Mouse (Mus musculus) CH12.LX (cell line): ENCODE data around the gene Anks1. TPM values are rescaled to one million over a fixed set of nuclear protein-coding genes. Genes with fewer than 3 reads are reported as not detected.

Source experiments
- DNase-seq: peaks from one replicate; pipeline ENCODE4 v3.0.0-alpha.2; 2013; ENCODE audit errors: extremely low read depth
- H3K27ac ChIP-seq: 2 replicates; pipeline ENCODE4 v1.5.1; 2012; ENCODE audit warnings: low read depth, mild to moderate bottlenecking, control low read depth, moderate library complexity; ENCODE audit not compliant: insufficient read depth
- H3K27me3 ChIP-seq: replicated peaks from 2 replicates; pipeline ENCODE3; 2012; ENCODE audit warnings: inconsistent platforms
- H3K36me3 ChIP-seq, 2 experiments: replicated peaks in 1 of 2; 2 replicates each; pipeline versions ENCODE3 to v1.6.1; 2012; ENCODE audit warnings: inconsistent platforms in 1 of 2, low read length in 1 of 2, mild to moderate bottlenecking in 1 of 2, mixed read lengths in 1 of 2, moderate library complexity in 1 of 2; ENCODE audit not compliant: control insufficient read depth in 1 of 2, insufficient read depth in 1 of 2
- H3K4me1 ChIP-seq, 2 experiments: 2 replicates each; pipeline ENCODE4 v1.6.1; 2012; ENCODE audit warnings: inconsistent platforms in 1 of 2, moderate library complexity in 1 of 2; ENCODE audit not compliant: insufficient read depth in 2 of 2, control insufficient read depth in 1 of 2
- H3K4me2 ChIP-seq: 2 replicates; pipeline ENCODE4 v1.6.1; 2012; ENCODE audit warnings: low read depth, mild to moderate bottlenecking, control low read depth; ENCODE audit not compliant: poor library complexity, insufficient read depth, severe bottlenecking
- H3K4me3 ChIP-seq, 3 experiments: fragments of 150-350 bp in 1 of 3; sonication (generic) in 1 of 3; replicated peaks in 1 of 3; 2 replicates each; pipeline versions ENCODE3 to v1.5.1; 2011 to 2012; ENCODE audit warnings: low read depth in 2 of 3, low read length in 2 of 3, mild to moderate bottlenecking in 2 of 3, moderate library complexity in 2 of 3, control low read depth in 1 of 3, improper control_type of control experiment in 1 of 3, inconsistent platforms in 1 of 3, mixed read lengths in 1 of 3; ENCODE audit not compliant: poor library complexity in 1 of 3
- H3K79me2 ChIP-seq: replicated peaks from 2 replicates; pipeline ENCODE4 v1.6.1; 2012; ENCODE audit warnings: mild to moderate bottlenecking, moderate library complexity; ENCODE audit not compliant: control insufficient read depth, poor library complexity, insufficient read depth, severe bottlenecking; ENCODE audit errors: extremely low read depth
- H3K9ac ChIP-seq: 2 replicates; pipeline ENCODE4 v1.6.1; 2012; ENCODE audit warnings: low read depth, mild to moderate bottlenecking, control low read depth, moderate library complexity; ENCODE audit not compliant: insufficient read depth
- H3K9me3 ChIP-seq: replicated peaks from 2 replicates; pipeline ENCODE3; 2012; ENCODE audit warnings: low read length, inconsistent platforms, mixed read lengths
- BHLHE40 ChIP-seq: IDR thresholded peaks from 2 replicates; pipeline ENCODE4 v1.6.1; 2011; ENCODE audit warnings: mild to moderate bottlenecking, low read depth, low read length, improper control_type of control experiment
- CHD2 ChIP-seq: IDR thresholded peaks from 2 replicates; pipeline ENCODE4 v1.6.1; 2011; ENCODE audit warnings: low read length, improper control_type of control experiment
- CTCF ChIP-seq, 2 experiments: IDR thresholded peaks in 1 of 2; conservative IDR thresholded peaks in 1 of 2; 2 replicates each; pipeline ENCODE4 v1.5.1; 2011 to 2012; ENCODE audit warnings: low read depth in 2 of 2, low read length in 2 of 2, improper control_type of control experiment in 1 of 2, inconsistent platforms in 1 of 2, mild to moderate bottlenecking in 1 of 2, moderate library complexity in 1 of 2
- EP300 ChIP-seq: IDR thresholded peaks from 2 replicates; pipeline ENCODE4 v1.6.1; 2011; ENCODE audit warnings: low read length, improper control_type of control experiment
- HCFC1 ChIP-seq: IDR thresholded peaks from 2 replicates; pipeline ENCODE4 v1.6.1; 2012; ENCODE audit warnings: low read depth, mild to moderate bottlenecking, inconsistent platforms, low read length, improper control_type of control experiment
- IRF4 ChIP-seq: IDR thresholded peaks from 2 replicates; pipeline ENCODE4 v1.6.1; 2014; ENCODE audit warnings: low read depth, mild to moderate bottlenecking, inconsistent platforms, low read length, improper control_type of control experiment
- JUND ChIP-seq: conservative IDR thresholded peaks from 2 replicates; pipeline ENCODE4 v1.6.1; 2011; ENCODE audit warnings: low read depth, low read length, improper control_type of control experiment
- MAFK ChIP-seq: IDR thresholded peaks from 2 replicates; pipeline ENCODE4 v1.6.1; 2011; ENCODE audit warnings: low read length, improper control_type of control experiment; ENCODE audit not compliant: insufficient replicate concordance
- MAX ChIP-seq: IDR thresholded peaks from 2 replicates; pipeline ENCODE4 v1.6.1; 2011; ENCODE audit warnings: low read length, improper control_type of control experiment
- MYC ChIP-seq: IDR thresholded peaks from 2 replicates; pipeline ENCODE4 v1.6.1; 2011; ENCODE audit warnings: low read depth, mild to moderate bottlenecking, improper control_type of control experiment, low read length
- NELFE ChIP-seq: IDR thresholded peaks from 2 replicates; pipeline ENCODE4 v1.6.1; 2011; ENCODE audit warnings: low read depth, low read length, improper control_type of control experiment
- NRF1 ChIP-seq: IDR thresholded peaks from 2 replicates; pipeline ENCODE4 v1.6.1; 2014; ENCODE audit warnings: low read depth, mild to moderate bottlenecking, inconsistent platforms, low read length, improper control_type of control experiment, moderate library complexity
- POLR2A ChIP-seq: IDR thresholded peaks from 2 replicates; pipeline ENCODE4 v1.6.1; 2011; ENCODE audit warnings: low read depth, mild to moderate bottlenecking, improper control_type of control experiment, low read length
- RCOR1 ChIP-seq: conservative IDR thresholded peaks from 2 replicates; pipeline ENCODE4 v1.6.1; 2012; ENCODE audit warnings: low read depth, mild to moderate bottlenecking, inconsistent platforms, low read length, improper control_type of control experiment
- SIN3A ChIP-seq: IDR thresholded peaks from 2 replicates; pipeline ENCODE4 v1.6.1; 2012; ENCODE audit warnings: low read length, improper control_type of control experiment, inconsistent platforms
- SMC3 ChIP-seq: IDR thresholded peaks from 2 replicates; pipeline ENCODE4 v1.6.1; 2011; ENCODE audit warnings: low read depth, low read length, improper control_type of control experiment
- TCF12 ChIP-seq: IDR thresholded peaks from 2 replicates; pipeline ENCODE4 v1.6.1; 2014; ENCODE audit warnings: low read depth, mild to moderate bottlenecking, inconsistent platforms, low read length, improper control_type of control experiment
- UBTF ChIP-seq: IDR thresholded peaks from 2 replicates; pipeline ENCODE4 v1.6.1; 2012; ENCODE audit warnings: low read depth, mild to moderate bottlenecking, inconsistent platforms, low read length, improper control_type of control experiment, moderate library complexity
- USF2 ChIP-seq: conservative IDR thresholded peaks from 2 replicates; pipeline ENCODE4 v1.6.1; 2011; ENCODE audit warnings: low read depth, low read length, improper control_type of control experiment
- ZC3H11A ChIP-seq: IDR thresholded peaks from 2 replicates; pipeline ENCODE4 v1.6.1; 2012; ENCODE audit warnings: low read depth, mild to moderate bottlenecking, inconsistent platforms, low read length, improper control_type of control experiment
- ZKSCAN1 ChIP-seq: IDR thresholded peaks from 2 replicates; pipeline ENCODE4 v1.6.1; 2012; ENCODE audit warnings: low read depth, inconsistent platforms, low read length, improper control_type of control experiment, borderline replicate concordance
- ZMIZ1 ChIP-seq: IDR thresholded peaks from 2 replicates; pipeline ENCODE4 v1.6.1; 2012; ENCODE audit warnings: low read depth, mild to moderate bottlenecking, inconsistent platforms, low read length, improper control_type of control experiment
- dilution Hi-C: fragments of 300-500 bp; cut with MboI; formaldehyde crosslinking; loops from 2 replicates; pipeline ENCODE4 v1.14.3; 2020; ENCODE audit warnings: low sequenced_read_pairs; ENCODE audit not compliant: extremely low pct_unique_long_range_greater_than_20kb, extremely low pct_ligation_motif_present
- in situ Hi-C: fragments of 300-500 bp; cut with MboI; formaldehyde crosslinking; loops from 3 replicates; pipeline ENCODE4 v1.14.3; 2019; ENCODE audit warnings: low sequenced_read_pairs, low pct_ligation_motif_present, low pct_unique_long_range_greater_than_20kb, mixed read lengths
- polyA plus RNA-seq: library from polyadenylated mRNA; unstranded; fragments of >175 nt; gene quantifications from 2 replicates; pipeline ENCODE4 v1.2.1, GENCODE M21; 2012; ENCODE audit warnings: low read depth; ENCODE audit not compliant: insufficient read length
- total RNA-seq, 2 experiments: library from RNA; depleted of rRNA; stranded (reverse); fragments of 300-350 nt in 1 of 2; fragments of >200 nt in 1 of 2; gene quantifications; 2 replicates each; pipeline ENCODE4 v1.2.3; 2012 to 2014

Anks1 gene
- total and polyA plus RNA-seq, 3 experiments, result 5.8 to 9.3 (median 9.0) TPM

- DNase-seq, result no peak
- Histone ChIP-seq H3K4me1 (no peaks in the 10 kb centered on the region), H3K4me2 (no peak overlapping the region), H3K27me3 (no peaks in the 10 kb centered on the region), H3K27ac (no peak overlapping the region), H3K9me3 (no peaks in the 10 kb centered on the region), H3K4me3 (no peak overlapping the region), H3K36me3 (peaks cover 0 to 24% of the 10 kb centered on the region in 2 experiments), H3K79me2 (no peaks in the 10 kb centered on the region), H3K9ac (no peak overlapping the region)
- dilution Hi-C loops (no loop called here), in situ Hi-C loops (no loop called here)
- TF ChIP-seq MAX, result no peak
- TF ChIP-seq HCFC1, result no peak
- TF ChIP-seq IRF4, result no peak
- no peak for TF ChIP-seq NELFE
Observed at GRCm38 (mm10) chr17:28025541-28025961, 116.4 kb downstream of the Anks1 start.

- peaks cover 0 to 29% of the 10 kb centered on the region in 2 experiments for H3K36me3 ChIP-seq
- H3K9ac ChIP-seq, result no peak overlapping the region
- no peaks in the 10 kb centered on the region for H3K4me1 ChIP-seq
- no peak for TF ChIP-seq CTCF (conservative IDR thresholded peaks at IDR 0.05 in 1 of 2, IDR thresholded peaks at IDR 0.05 in 1 of 2; ENCODE audit: low read depth in 2 of 2, low read length in 2 of 2)
- TF ChIP-seq POLR2A, result no peak
- TF ChIP-seq USF2, result no peak
- no peak for TF ChIP-seq SIN3A
- no peak for TF ChIP-seq BHLHE40
- TF ChIP-seq EP300, result no peak
- no peak for TF ChIP-seq MAFK
- no peak for TF ChIP-seq CHD2
- no peak for TF ChIP-seq ZC3H11A
- no peak for TF ChIP-seq JUND
- no peak for TF ChIP-seq ZMIZ1
- TF ChIP-seq MYC, result no peak
- no peak for TF ChIP-seq RCOR1
- no peak for TF ChIP-seq TCF12
- no peak for TF ChIP-seq ZKSCAN1
- no peak for TF ChIP-seq UBTF
- no peak for TF ChIP-seq NRF1
- TF ChIP-seq SMC3, result no peak
- dilution Hi-C loops, result no loop called here
- no peak for DNase-seq
- H3K4me2 ChIP-seq, result no peak overlapping the region
- in situ Hi-C loops, result no loop called here
- no peak overlapping the region for H3K4me3 ChIP-seq
- H3K79me2 ChIP-seq, result no peaks in the 10 kb centered on the region
- H3K9me3 ChIP-seq, result no peaks in the 10 kb centered on the region
- H3K27ac ChIP-seq, result no peak overlapping the region
- H3K27me3 ChIP-seq, result no peaks in the 10 kb centered on the region
Observed at GRCm38 (mm10) chr17:28026111-28026872, 117.2 kb downstream of the Anks1 start.
